Mouse (Mus musculus) stomach, postnatal 0 days (tissue): ENCODE measurements around the gene Map1b. TPM values are rescaled to one million over a fixed set of nuclear protein-coding genes. Genes with fewer than 3 reads are reported as not detected.

Source experiments
- ATAC-seq: fragments of 200-750 bp; cut with Nextera tagmentation; 2 replicates; pipeline ENCODE4 v1.8.0; 2017; ENCODE audit not compliant: low FRiP score, low TSS enrichment
- DNase-seq: peaks from one replicate; pipeline ENCODE4 v3.0.0-alpha.2; 2016; ENCODE audit warnings: low spot score
- H3K27ac ChIP-seq: fragments of 300-500 bp; sonication (generic); replicated peaks from 2 replicates; pipeline ENCODE4 v1.5.1; 2014; ENCODE audit warnings: mild to moderate bottlenecking, control low read depth
- H3K27me3 ChIP-seq: fragments of 300-500 bp; sonication (generic); 2 replicates; pipeline ENCODE4 v1.6.1; 2014; ENCODE audit warnings: low read length; ENCODE audit not compliant: control insufficient read depth, insufficient read depth
- H3K36me3 ChIP-seq: fragments of 300-500 bp; sonication (generic); 2 replicates; pipeline ENCODE4 v1.6.1; 2014; ENCODE audit warnings: low read length, mixed read lengths; ENCODE audit not compliant: control insufficient read depth, insufficient read depth
- H3K4me1 ChIP-seq: fragments of 300-500 bp; sonication (generic); replicated peaks from 2 replicates; pipeline ENCODE4 v1.6.1; 2014; ENCODE audit warnings: antibody characterized with exemption; ENCODE audit not compliant: control insufficient read depth, insufficient read depth
- H3K4me2 ChIP-seq: fragments of 300-500 bp; sonication (generic); replicated peaks from 2 replicates; pipeline ENCODE4 v1.6.1; 2014; ENCODE audit warnings: low read depth, mild to moderate bottlenecking, control low read depth, moderate library complexity
- H3K4me3 ChIP-seq: fragments of 300-500 bp; sonication (generic); 2 replicates; pipeline ENCODE4 v1.5.1; 2014; ENCODE audit warnings: low read depth, low read length, control low read depth
- H3K9ac ChIP-seq: fragments of 300-500 bp; sonication (generic); 2 replicates; pipeline ENCODE4 v1.6.1; 2014; ENCODE audit warnings: mild to moderate bottlenecking, low read length, control low read depth, mixed read lengths
- H3K9me3 ChIP-seq: fragments of 300-500 bp; sonication (generic); 2 replicates; pipeline ENCODE4 v1.6.1; 2016; ENCODE audit warnings: low read length; ENCODE audit not compliant: control insufficient read depth
- CTCF ChIP-seq: IDR thresholded peaks from 2 replicates; pipeline ENCODE4 v1.5.1; 2016; ENCODE audit warnings: antibody characterized with exemption, low read depth, mild to moderate bottlenecking, moderate library complexity
- EP300 ChIP-seq: optimal IDR thresholded peaks from 2 replicates; pipeline ENCODE3; 2016; ENCODE audit warnings: antibody characterized with exemption
- WGBS: fragments of 180-500 bp; shearing (Covaris S2); extraction: QIAGEN DNeasy Blood & Tissue Kit; methylation state at CpG from one replicate; pipeline ENCODE4 v1.1.7; 2014; 5-methylcytosine and 5-hydroxymethylcytosine counted together
- polyA plus RNA-seq: library from polyadenylated mRNA; unstranded; fragments of >200 nt; fragmentation: Nextera tagmentation; extraction: Ambion mirVana; gene quantifications from 2 replicates; pipeline ENCODE4 v1.2.1, GENCODE M21; 2015

The Map1b gene
- polyA plus RNA-seq, 1 experiment from 2014 or later, result 63.8 TPM

DNA sequence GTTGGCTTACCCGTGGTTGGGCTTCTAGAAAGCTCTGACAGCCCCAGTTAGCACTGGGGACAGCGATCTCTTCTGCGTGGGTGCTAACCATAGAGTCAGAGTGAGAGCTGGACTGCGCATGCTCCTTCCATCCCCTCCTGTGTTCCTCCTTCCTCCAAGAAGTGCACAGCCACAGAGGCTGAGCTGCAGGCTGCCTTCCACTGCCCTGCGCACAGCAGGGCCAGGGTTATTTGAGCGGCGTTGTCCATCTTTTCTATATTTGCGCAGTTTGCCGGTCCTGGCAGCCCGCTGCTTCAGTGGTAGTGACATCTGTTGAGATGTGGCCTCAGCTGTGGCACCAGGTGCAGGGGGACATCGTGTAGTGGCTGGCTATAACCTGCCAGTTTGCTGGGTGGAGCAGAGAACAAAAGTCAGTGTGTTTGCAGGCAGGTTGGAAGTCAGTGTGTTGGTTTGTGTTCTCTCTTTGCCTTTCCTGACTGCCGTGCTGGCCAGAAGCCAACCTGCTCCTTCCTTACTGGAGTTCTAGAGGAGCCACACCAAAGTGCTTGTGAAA is 118.1 kb downstream of the Map1b start:
- H3K27ac ChIP-seq, result peak overlapping the region; percentile 80
- H3K4me1 ChIP-seq, result 0 out of 2 replicates have a peak, but pooled peaks cover 2% of the 10 kb centered on the region
- DNase-seq (peak; percentile 86), ATAC-seq (peak; percentile 84)
- no peaks in the 10 kb centered on the region for H3K9me3 ChIP-seq
- no peak overlapping the region for H3K9ac ChIP-seq
- H3K4me3 ChIP-seq, result no peak overlapping the region
- no peak for TF ChIP-seq CTCF
- TF ChIP-seq EP300, result no peak
- H3K4me2 ChIP-seq, result no peak overlapping the region
- WGBS, result 71% methylated on average over 12 of the region's 12 CpGs
- H3K27me3 ChIP-seq, result no peaks in the 10 kb centered on the region
- no peaks in the 10 kb centered on the region for H3K36me3 ChIP-seq

DNA sequence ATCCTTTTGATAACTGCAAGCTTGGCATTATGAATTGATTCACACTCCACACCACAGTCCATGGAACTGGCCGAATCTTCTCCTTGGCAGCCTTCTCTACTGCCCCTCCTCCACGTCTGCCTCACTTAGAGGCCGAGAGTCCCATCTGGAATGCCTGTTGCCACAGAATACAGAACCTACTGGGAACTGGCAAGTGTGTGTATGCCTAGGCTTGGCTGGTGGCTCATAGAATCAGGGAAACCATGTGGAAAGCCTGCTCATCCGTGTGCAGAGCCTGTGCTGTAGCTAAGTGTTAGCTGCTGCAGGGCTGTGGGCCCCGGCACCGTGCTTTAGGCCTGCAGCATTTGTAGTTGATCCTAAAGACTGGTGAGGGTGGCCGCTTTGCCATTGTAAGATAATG is 119.1 kb downstream of the Map1b start:
- TF ChIP-seq EP300 (no peak), CTCF (no peak)
- no peaks in the 10 kb centered on the region for H3K36me3 ChIP-seq
- no peak overlapping the region for H3K9ac ChIP-seq
- no peak overlapping the region for H3K4me2 ChIP-seq
- H3K27ac ChIP-seq, result no peak overlapping the region
- no peak for DNase-seq
- WGBS, result 70% methylated on average over 7 of the region's 7 CpGs
- no peak overlapping the region for H3K4me3 ChIP-seq
- ATAC-seq, result no peak
- H3K27me3 ChIP-seq, result no peaks in the 10 kb centered on the region
- H3K4me1 ChIP-seq, result 0 out of 2 replicates have a peak, but pooled peaks cover 2% of the 10 kb centered on the region
- no peaks in the 10 kb centered on the region for H3K9me3 ChIP-seq

DNA sequence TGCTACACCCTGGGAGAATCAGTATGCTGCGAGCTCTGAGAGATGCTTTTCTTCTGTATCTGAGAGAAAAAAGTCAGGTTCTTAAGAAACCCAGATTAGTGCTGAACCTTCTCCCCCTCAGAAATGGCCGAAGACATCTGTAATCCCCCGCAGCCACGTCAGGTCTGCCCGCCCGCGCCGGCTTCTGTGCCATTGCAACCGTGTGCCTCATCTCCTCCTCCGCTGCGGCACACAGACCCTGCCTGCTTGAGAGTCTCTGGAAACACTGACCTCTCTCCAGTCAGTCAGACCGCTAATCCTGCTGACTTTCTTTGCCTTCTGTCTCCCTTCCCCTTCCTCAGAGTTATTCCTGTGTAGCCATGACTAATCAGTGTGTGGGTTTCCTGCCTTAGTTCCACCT is 120.8 kb downstream of the Map1b start:
- H3K4me3 ChIP-seq, result no peak overlapping the region
- H3K9ac ChIP-seq, result peak overlapping the region; percentile 23; the same call in 1 of the 2 replicates
- 0 out of 2 replicates have a peak overlapping the region, but pooled peaks have one; percentile 11 for H3K4me2 ChIP-seq
- H3K27me3 ChIP-seq, result no peaks in the 10 kb centered on the region
- H3K4me1 ChIP-seq, result 0 out of 2 replicates have a peak, but pooled peaks cover 5% of the 10 kb centered on the region
- DNase-seq (peak; percentile 43), ATAC-seq (peak; percentile 72; the same call in 1 of the 2 replicates)
- TF ChIP-seq EP300 (no peak), CTCF (no peak)
- no peaks in the 10 kb centered on the region for H3K36me3 ChIP-seq
- H3K27ac ChIP-seq, result peak overlapping the region; percentile 83
- H3K9me3 ChIP-seq, result no peaks in the 10 kb centered on the region
- WGBS, result 69% methylated on average over 12 of the region's 12 CpGs

DNA sequence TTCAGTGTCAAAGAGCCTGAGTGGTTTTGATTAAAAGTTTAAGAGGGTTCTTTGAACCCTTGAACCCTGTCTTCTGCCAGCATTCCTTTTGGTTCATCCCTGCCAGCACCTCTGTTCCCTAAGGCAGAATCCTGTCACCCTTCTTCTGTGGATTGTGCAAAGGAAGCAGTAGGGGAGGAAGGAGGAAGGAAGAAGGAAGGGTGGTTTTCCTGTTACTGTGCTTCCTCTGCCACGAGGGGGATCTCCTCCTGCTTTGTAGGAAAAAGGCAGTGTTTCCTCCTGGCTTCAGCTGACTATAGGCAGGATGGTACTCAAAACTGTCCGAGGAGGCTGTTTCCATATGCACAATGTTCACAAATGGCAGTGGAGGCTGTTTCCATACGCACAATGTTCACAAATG is 121.6 kb downstream of the Map1b start:
- peak overlapping the region; percentile 83; the same call in 1 of the 2 replicates for H3K27ac ChIP-seq
- H3K9me3 ChIP-seq, result no peaks in the 10 kb centered on the region
- no peak for TF ChIP-seq EP300
- peak; percentile 50 for TF ChIP-seq CTCF
- WGBS, result 60% methylated on average over 3 of the region's 3 CpGs
- H3K4me2 ChIP-seq, result no peak overlapping the region
- no peak for DNase-seq
- ATAC-seq, result no peak
- no peaks in the 10 kb centered on the region for H3K27me3 ChIP-seq
- H3K9ac ChIP-seq, result no peak overlapping the region
- H3K4me1 ChIP-seq, result 0 out of 2 replicates have a peak, but pooled peaks cover 5% of the 10 kb centered on the region
- H3K4me3 ChIP-seq, result no peak overlapping the region
- no peaks in the 10 kb centered on the region for H3K36me3 ChIP-seq

DNA sequence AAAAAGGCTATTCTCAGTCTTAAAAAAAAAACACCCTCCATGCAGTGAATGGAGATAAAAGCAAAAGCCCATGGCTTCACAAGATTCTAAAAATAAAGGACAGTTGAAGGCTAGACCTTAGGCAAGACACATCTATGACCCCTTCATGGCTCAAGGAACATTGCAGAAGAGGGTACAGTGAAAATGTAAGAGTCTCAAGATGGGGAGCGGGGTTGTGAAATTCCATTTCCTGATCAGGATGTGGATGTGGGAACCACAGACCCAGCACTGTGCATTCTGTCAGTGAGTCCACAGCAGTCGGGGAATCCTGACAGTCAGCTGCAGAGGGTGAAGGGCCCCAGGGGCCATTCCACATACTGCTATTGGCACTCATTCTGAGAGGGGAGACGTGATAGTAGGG is 123.2 kb downstream of the Map1b start:
- no peaks in the 10 kb centered on the region for H3K36me3 ChIP-seq
- H3K27me3 ChIP-seq, result no peaks in the 10 kb centered on the region
- no peak overlapping the region for H3K9ac ChIP-seq
- no peak overlapping the region for H3K27ac ChIP-seq
- TF ChIP-seq EP300, result no peak
- TF ChIP-seq CTCF, result no peak
- 0 out of 2 replicates have a peak, but pooled peaks cover 5% of the 10 kb centered on the region for H3K4me1 ChIP-seq
- 83% methylated on average over 3 of the region's 3 CpGs for WGBS
- no peaks in the 10 kb centered on the region for H3K9me3 ChIP-seq
- H3K4me2 ChIP-seq, result no peak overlapping the region
- no peak for ATAC-seq
- H3K4me3 ChIP-seq, result no peak overlapping the region
- no peak for DNase-seq

DNA sequence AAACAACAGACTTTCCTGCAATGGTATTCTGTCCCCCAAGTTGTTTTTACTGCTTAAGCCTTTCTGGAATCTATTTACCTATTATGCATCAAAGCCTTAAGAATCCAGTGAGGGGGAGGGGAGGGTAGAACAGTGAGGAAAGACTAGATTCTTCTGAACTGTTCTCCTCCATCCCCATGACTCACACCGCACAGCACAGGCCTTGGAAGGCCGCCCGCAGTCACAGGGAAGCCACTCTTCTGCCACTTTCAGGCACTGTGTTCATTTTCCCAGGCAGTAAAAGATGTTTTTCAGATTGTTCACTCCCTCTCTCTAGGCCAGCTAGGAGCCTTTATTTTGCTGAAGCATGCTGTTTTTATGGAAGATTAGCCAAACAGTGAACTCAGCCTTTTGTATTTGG is 124.9 kb downstream of the Map1b start:
- H3K27ac ChIP-seq, result no peak overlapping the region; the same call in 1 of the 2 replicates
- H3K9me3 ChIP-seq, result no peaks in the 10 kb centered on the region
- no peak for DNase-seq
- no peaks in the 10 kb centered on the region for H3K27me3 ChIP-seq
- 0 out of 2 replicates have a peak, but pooled peaks cover 5% of the 10 kb centered on the region for H3K4me1 ChIP-seq
- H3K4me2 ChIP-seq, result no peak overlapping the region
- WGBS, result 55% methylated on average over 3 of the region's 3 CpGs
- no peak overlapping the region for H3K9ac ChIP-seq
- peak; percentile 40; the same call in 1 of the 2 replicates for ATAC-seq
- TF ChIP-seq EP300 (no peak), CTCF (no peak)
- no peak overlapping the region for H3K4me3 ChIP-seq
- no peaks in the 10 kb centered on the region for H3K36me3 ChIP-seq
